Mouse (Mus musculus) neural tube, embryonic 11.5 days (tissue): Measurements from ENCODE around the gene Gab1. TPM values are rescaled to one million over a fixed set of nuclear protein-coding genes. Genes with fewer than 3 reads are reported as not detected.

ENCODE experiments used
- ATAC-seq: fragments of 200-750 bp; cut with Nextera tagmentation; 2 replicates; pipeline ENCODE4 v1.8.0; 2017; ENCODE audit warnings: moderate number of reproducible peaks, mild to moderate bottlenecking, moderate TSS enrichment, moderate library complexity; ENCODE audit not compliant: insufficient read depth, low FRiP score, low TSS enrichment
- DNase-seq: peaks from one replicate; pipeline ENCODE4 v3.0.0-alpha.2; 2015; ENCODE audit warnings: low spot score
- H3K27ac ChIP-seq: fragments of 300-500 bp; sonication (generic); 2 replicates; pipeline ENCODE4 v1.5.1; 2014; ENCODE audit warnings: low read depth, mild to moderate bottlenecking, low read length
- H3K27me3 ChIP-seq: fragments of 300-500 bp; sonication (generic); 2 replicates; pipeline ENCODE4 v1.6.1; 2014; ENCODE audit warnings: mild to moderate bottlenecking, low read length, mixed read lengths; ENCODE audit not compliant: control insufficient read depth, insufficient read depth
- H3K36me3 ChIP-seq: fragments of 300-500 bp; sonication (generic); 2 replicates; pipeline ENCODE4 v1.6.1; 2014; ENCODE audit warnings: mild to moderate bottlenecking, low read length, moderate library complexity, mixed read lengths; ENCODE audit not compliant: control insufficient read depth, insufficient read depth
- H3K4me1 ChIP-seq: fragments of 300-500 bp; sonication (generic); 2 replicates; pipeline ENCODE4 v1.6.1; 2014; ENCODE audit warnings: low read length, mixed read lengths; ENCODE audit not compliant: control insufficient read depth, insufficient read depth
- H3K4me2 ChIP-seq: fragments of 300-500 bp; sonication (generic); 2 replicates; pipeline ENCODE4 v1.6.1; 2014; ENCODE audit warnings: low read depth, mild to moderate bottlenecking, moderate library complexity
- H3K4me3 ChIP-seq: fragments of 300-500 bp; sonication (generic); 2 replicates; pipeline ENCODE4 v1.5.1; 2014; ENCODE audit warnings: low read depth, low read length
- H3K9ac ChIP-seq: fragments of 300-500 bp; sonication (generic); 2 replicates; pipeline ENCODE4 v1.6.1; 2014; ENCODE audit warnings: mild to moderate bottlenecking, low read length
- H3K9me3 ChIP-seq: fragments of 300-500 bp; sonication (generic); 2 replicates; pipeline ENCODE4 v1.6.1; 2016; ENCODE audit warnings: low read length; ENCODE audit not compliant: control insufficient read depth
- WGBS: fragments of 180-500 bp; shearing (Covaris S2); extraction: QIAGEN DNeasy Blood & Tissue Kit; methylation state at CpG from one replicate; pipeline ENCODE4 v1.1.7; 2014; 5-methylcytosine and 5-hydroxymethylcytosine counted together
- polyA plus RNA-seq: library from polyadenylated mRNA; unstranded; fragments of >200 nt; fragmentation: Nextera tagmentation; extraction: Ambion mirVana; gene quantifications from 2 replicates; pipeline ENCODE4 v1.2.1, GENCODE M21; 2014

Gab1 gene
- polyA plus RNA-seq, 1 experiment from 2014 or later = 24.5 TPM

- 87% methylated on average over 6 of the region's 6 CpGs for WGBS
- Histone ChIP-seq H3K27me3 (no peaks in the 10 kb centered on the region), H3K36me3 (no peaks in the 10 kb centered on the region), H3K9me3 (no peaks in the 10 kb centered on the region), H3K9ac (no peak overlapping the region), H3K27ac (no peak overlapping the region), H3K4me2 (no peak overlapping the region), H3K4me1 (no peaks in the 10 kb centered on the region), H3K4me3 (no peak overlapping the region)
- DNase-seq (no peak), ATAC-seq (no peak)
These were observed 23.7 kb downstream of the Gab1 start for GRCm38 (mm10) chr8:80856606-80857005.

- 90% methylated on average over 13 of the region's 13 CpGs for WGBS
- Histone ChIP-seq H3K27me3 (no peaks in the 10 kb centered on the region), H3K4me3 (no peak overlapping the region), H3K9me3 (no peaks in the 10 kb centered on the region), H3K36me3 (no peaks in the 10 kb centered on the region), H3K4me1 (no peaks in the 10 kb centered on the region), H3K4me2 (no peak overlapping the region), H3K9ac (no peak overlapping the region), H3K27ac (no peak overlapping the region)
- ATAC-seq (no peak), DNase-seq (no peak)
These were observed 26.7 kb downstream of the Gab1 start for GRCm38 (mm10) chr8:80853622-80854021.

- no peak for DNase-seq
- Histone ChIP-seq H3K9ac (no peak overlapping the region), H3K4me1 (no peaks in the 10 kb centered on the region), H3K4me2 (no peak overlapping the region), H3K27ac (no peak overlapping the region), H3K4me3 (no peak overlapping the region), H3K9me3 (no peaks in the 10 kb centered on the region), H3K36me3 (no peaks in the 10 kb centered on the region), H3K27me3 (no peaks in the 10 kb centered on the region)
- WGBS = 84% methylated on average over 6 of the region's 6 CpGs
- no peak for ATAC-seq
These were observed 27.1 kb downstream of the Gab1 start for GRCm38 (mm10) chr8:80853208-80853607.

- Histone ChIP-seq H3K9ac (no peak overlapping the region), H3K9me3 (no peaks in the 10 kb centered on the region), H3K4me1 (no peaks in the 10 kb centered on the region), H3K36me3 (no peaks in the 10 kb centered on the region), H3K4me3 (no peak overlapping the region), H3K27me3 (no peaks in the 10 kb centered on the region), H3K27ac (no peak overlapping the region), H3K4me2 (no peak overlapping the region)
- WGBS = 81% methylated on average over 9 of the region's 9 CpGs
- DNase-seq (no peak), ATAC-seq (no peak)
These were observed 27.7 kb downstream of the Gab1 start for GRCm38 (mm10) chr8:80852412-80853165.

GRCm38 (mm10) chr8:80851648-80852047 lies 28.7 kb downstream of the Gab1 start:
- no peak overlapping the region for H3K27ac ChIP-seq
- no peak overlapping the region for H3K4me3 ChIP-seq
- DNase-seq (no peak), ATAC-seq (no peak)
- H3K9ac ChIP-seq = no peak overlapping the region
- H3K9me3 ChIP-seq = no peaks in the 10 kb centered on the region
- H3K4me2 ChIP-seq = no peak overlapping the region
- no peaks in the 10 kb centered on the region for H3K4me1 ChIP-seq
- 90% methylated on average over 6 of the region's 6 CpGs for WGBS
- H3K36me3 ChIP-seq = no peaks in the 10 kb centered on the region
- H3K27me3 ChIP-seq = no peaks in the 10 kb centered on the region

GRCm38 (mm10) chr8:80850013-80850412 lies 30.3 kb downstream of the Gab1 start:
- H3K4me3 ChIP-seq = no peak overlapping the region
- WGBS = 94% methylated on average over 4 of the region's 4 CpGs
- no peak overlapping the region for H3K9ac ChIP-seq
- no peak overlapping the region for H3K4me2 ChIP-seq
- H3K4me1 ChIP-seq = no peaks in the 10 kb centered on the region
- H3K9me3 ChIP-seq = no peaks in the 10 kb centered on the region
- DNase-seq = no peak
- H3K27ac ChIP-seq = no peak overlapping the region
- ATAC-seq = no peak
- H3K27me3 ChIP-seq = no peaks in the 10 kb centered on the region
- H3K36me3 ChIP-seq = no peaks in the 10 kb centered on the region

GRCm38 (mm10) chr8:80848631-80849030 lies 31.7 kb downstream of the Gab1 start:
- Histone ChIP-seq H3K27me3 (no peaks in the 10 kb centered on the region), H3K4me3 (no peak overlapping the region), H3K9me3 (no peaks in the 10 kb centered on the region), H3K4me2 (no peak overlapping the region), H3K27ac (no peak overlapping the region), H3K9ac (no peak overlapping the region), H3K4me1 (no peaks in the 10 kb centered on the region), H3K36me3 (no peaks in the 10 kb centered on the region)
- no peak for DNase-seq
- ATAC-seq = no peak
- 77% methylated on average over 11 of the region's 11 CpGs for WGBS

- Histone ChIP-seq H3K9ac (no peak overlapping the region), H3K36me3 (no peaks in the 10 kb centered on the region), H3K27ac (no peak overlapping the region), H3K4me1 (no peaks in the 10 kb centered on the region), H3K4me2 (no peak overlapping the region), H3K9me3 (no peaks in the 10 kb centered on the region), H3K27me3 (no peaks in the 10 kb centered on the region), H3K4me3 (no peak overlapping the region)
- ATAC-seq (no peak), DNase-seq (no peak)
- 78% methylated on average over 9 of the region's 9 CpGs for WGBS
These were observed 32.4 kb downstream of the Gab1 start for GRCm38 (mm10) chr8:80847912-80848311.

GRCm38 (mm10) chr8:80845284-80845683 lies 35.0 kb downstream of the Gab1 start:
- no peak for ATAC-seq
- Histone ChIP-seq H3K27me3 (no peaks in the 10 kb centered on the region), H3K36me3 (no peaks in the 10 kb centered on the region), H3K27ac (no peak overlapping the region), H3K4me2 (no peak overlapping the region), H3K9me3 (no peaks in the 10 kb centered on the region), H3K4me3 (no peak overlapping the region), H3K9ac (no peak overlapping the region), H3K4me1 (no peaks in the 10 kb centered on the region)
- WGBS = 93% methylated on average over 13 of the region's 13 CpGs
- DNase-seq = no peak
